Mouse (Mus musculus) v-Abl transformed pro-B cells (cell line): ENCODE measurements around the gene Dusp1.

Source experiments
- in situ Hi-C, 2 experiments: fragments of 400-800 bp; cut with MboI; formaldehyde crosslinking; loops; one replicate each; pipeline ENCODE4 v1.15.1; 2025; ENCODE audit not compliant: unreplicated experiment in 2 of 2

The Dusp1 gene

GRCm38 (mm10) chr17:26478672-26479071 lies 83.3 kb downstream of the Dusp1 start:
- in situ Hi-C loops, result loop anchor here in 1 of 2 experiments (10.0 kb wide), 1 partner anchor 526 kb away; no protein-coding TSS in a partner anchor

DNA sequence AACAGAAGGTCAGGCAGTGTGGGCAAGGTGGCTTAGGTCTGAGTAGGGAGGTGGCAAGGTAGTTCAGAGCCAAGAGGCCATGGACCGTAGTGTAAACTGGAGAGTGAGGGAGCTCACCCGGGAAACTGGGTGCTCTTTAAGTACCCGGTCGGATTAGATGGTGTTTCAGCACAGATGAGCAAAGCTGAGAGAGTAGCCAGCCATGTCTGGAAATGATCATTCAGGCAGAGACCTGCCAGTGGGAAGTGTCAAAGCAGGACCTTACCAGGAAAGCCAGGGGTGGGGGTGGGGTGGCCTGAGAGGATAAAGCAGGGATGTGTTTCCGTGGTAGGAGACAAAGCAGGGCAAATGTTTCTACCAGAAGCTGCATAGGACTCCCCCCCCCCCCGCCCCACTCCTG lies 85.1 kb downstream of the Dusp1 start:
- in situ Hi-C loops, result loop anchor here in 1 of 2 experiments (10.0 kb wide), 1 partner anchor 528 kb away; no protein-coding TSS in a partner anchor

DNA sequence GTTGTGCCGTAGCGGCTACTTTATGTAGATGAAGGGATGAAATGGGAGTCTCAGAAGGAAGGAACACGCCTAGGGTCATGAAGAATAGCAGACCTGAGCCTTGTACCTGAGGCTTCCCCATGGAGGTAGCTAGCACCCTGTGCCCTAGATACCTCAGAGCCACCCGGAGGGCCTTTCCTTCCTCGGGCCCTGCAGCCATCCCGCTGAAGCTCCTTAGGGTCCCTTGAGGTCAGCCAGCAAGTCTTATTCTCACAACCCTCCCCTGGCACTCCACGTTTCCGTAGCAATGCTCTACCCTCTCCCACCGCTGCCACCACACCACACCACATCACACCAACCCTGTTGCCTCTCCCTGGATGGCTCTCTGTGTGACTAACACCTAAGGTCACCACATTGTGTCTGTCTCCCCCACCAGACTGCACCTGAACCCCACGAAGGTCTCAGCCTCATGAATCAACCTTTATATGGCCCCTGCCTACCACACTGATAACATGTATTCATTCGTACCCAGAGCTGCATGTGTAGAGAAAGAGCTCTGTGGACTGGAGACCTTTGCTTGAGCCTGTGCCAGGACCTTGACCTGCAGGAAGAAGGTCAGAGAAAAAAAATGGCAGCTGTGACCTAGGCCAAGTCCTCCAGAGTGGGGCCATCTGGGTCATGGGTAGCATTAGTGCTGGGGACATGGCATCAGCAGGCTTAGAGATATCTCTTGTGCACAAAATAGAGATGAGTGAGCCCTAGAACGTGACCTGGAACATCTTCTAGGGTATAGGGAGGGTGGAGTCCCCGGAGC lies 93.6 kb downstream of the Dusp1 start:
- in situ Hi-C loops, result loop anchor here (5.0 kb wide), 3 partner anchors 169 to 419 kb away; no protein-coding TSS in a partner anchor

- in situ Hi-C loops, result loop anchor here (5.0 kb wide), 3 partner anchors 170 to 420 kb away; no protein-coding TSS in a partner anchor
Measured at GRCm38 (mm10) chr17:26467619-26468018, 94.3 kb downstream of the Dusp1 start.

GRCm38 (mm10) chr17:26466741-26467150 lies 95.2 kb downstream of the Dusp1 start:
- in situ Hi-C loops, result loop anchor here (5.0 kb wide), 3 partner anchors 171 to 421 kb away; no protein-coding TSS in a partner anchor

- in situ Hi-C loops, result loop anchor here (5.0 kb wide), 3 partner anchors 172 to 422 kb away; no protein-coding TSS in a partner anchor
Measured at GRCm38 (mm10) chr17:26464972-26465371, 97.0 kb downstream of the Dusp1 start.

DNA sequence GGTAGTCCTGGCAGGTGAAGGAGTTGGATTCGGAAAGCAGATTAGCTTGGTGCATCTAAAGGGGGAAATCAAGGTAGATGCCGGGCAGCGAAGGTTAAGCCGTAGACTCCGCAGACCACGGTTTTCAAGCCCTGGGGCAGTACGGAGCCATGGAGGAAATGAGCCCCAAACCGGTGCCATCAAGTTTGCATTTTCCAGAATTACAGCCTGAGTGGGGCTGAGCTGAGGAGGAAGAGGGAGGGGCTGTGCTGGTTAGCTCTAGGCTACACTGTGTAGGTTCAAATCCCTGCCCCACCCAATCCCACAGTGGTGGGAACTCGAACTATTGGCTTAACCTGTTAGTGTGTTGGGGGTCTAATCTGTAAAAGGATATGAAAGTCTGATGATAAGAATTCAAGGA lies 97.4 kb downstream of the Dusp1 start:
- in situ Hi-C loops, result no loop called here

DNA sequence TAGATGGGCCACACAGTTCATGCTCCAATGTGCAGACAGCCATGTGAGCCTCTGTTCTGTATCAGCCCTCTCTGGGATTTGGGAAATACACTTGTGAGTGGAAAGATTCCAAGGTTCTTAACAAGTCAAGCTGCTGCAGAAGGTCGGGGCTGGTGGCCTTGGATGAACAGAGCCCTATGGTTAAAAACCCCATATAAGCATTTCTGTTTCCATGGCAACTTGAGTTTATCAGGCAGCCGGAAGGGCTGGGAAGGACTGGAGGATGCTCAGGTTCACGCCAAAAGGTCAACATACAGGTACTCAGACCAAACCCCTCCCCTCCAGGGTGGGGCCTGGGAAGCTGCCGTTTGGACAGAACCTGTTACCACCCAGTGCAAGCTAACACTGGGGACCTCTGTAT lies 97.9 kb downstream of the Dusp1 start:
- in situ Hi-C loops, result no loop called here

GRCm38 (mm10) chr17:26463432-26463831 lies 98.5 kb downstream of the Dusp1 start:
- in situ Hi-C loops, result no loop called here

GRCm38 (mm10) chr17:26462634-26463170 lies 99.2 kb downstream of the Dusp1 start:
- in situ Hi-C loops, result no loop called here

- in situ Hi-C loops, result no loop called here
Measured at GRCm38 (mm10) chr17:26458049-26458448, 103.9 kb downstream of the Dusp1 start.

- in situ Hi-C loops, result no loop called here
Measured at GRCm38 (mm10) chr17:26457506-26457905, 104.4 kb downstream of the Dusp1 start.
